Mouse (Mus musculus): ENCODE results near the gene Acvrl1.

The Acvrl1 gene

DNA sequence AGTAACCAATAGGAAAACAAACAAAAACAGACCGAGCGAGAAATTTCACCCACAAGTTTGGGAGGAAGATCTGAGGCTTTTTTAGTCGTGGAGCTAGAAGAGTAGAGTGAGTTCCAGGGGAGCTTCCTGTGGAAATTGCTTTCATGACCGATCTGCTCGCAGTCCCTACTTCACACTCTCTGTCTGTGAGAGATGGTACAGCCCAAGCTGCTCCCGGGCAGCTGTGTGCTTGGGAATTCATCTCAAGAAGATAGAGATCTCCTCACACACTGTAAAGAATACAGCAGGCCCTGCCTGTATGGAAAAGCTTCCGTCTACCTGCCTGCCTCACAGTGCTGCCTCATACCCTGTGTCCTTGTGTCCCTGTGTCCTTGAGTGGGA lies 63.9 kb downstream of the Acvrl1 start:
- DNase-seq (ENCODE audit: low spot score in 2 of 2): no peak

DNA sequence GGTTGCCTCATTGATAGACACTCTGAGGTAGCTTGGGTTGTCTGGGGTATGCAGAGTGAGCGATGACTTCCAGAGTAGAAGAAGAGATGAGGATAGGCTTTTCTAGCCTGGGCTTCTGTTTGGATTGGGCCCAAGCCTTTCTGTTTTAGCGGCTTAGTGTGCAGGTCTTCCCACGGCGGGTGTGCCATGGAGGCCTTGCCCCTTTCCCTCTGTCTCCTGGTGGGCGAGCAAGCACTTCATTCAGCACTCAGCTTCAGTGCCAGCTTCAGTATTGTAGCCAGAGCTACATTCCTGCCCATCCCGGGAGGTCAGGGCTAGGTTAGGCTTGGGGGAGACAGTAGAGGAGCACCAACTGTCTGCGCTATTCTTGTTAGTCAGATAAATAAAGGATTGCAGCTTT lies 64.3 kb downstream of the Acvrl1 start:
- no peak for DNase-seq (ENCODE audit: low spot score in 2 of 2)

DNA sequence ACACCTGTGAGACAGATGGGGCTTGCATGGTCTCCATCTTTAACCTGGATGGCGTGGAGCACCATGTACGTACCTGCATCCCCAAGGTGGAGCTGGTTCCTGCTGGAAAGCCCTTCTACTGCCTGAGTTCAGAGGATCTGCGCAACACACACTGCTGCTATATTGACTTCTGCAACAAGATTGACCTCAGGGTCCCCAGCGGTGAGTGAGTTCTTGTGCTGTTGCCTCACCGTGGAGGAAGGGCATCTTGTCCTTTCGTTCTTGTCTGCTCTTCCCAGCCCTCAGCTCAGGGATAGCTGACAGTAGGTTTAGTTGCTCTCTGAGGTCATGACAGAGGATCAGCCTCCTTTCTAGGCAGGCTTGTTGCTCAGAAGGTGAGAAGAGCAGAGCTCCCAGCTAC lies 65.6 kb downstream of the Acvrl1 start:
- no peak for DNase-seq (ENCODE audit: low spot score in 2 of 2)
